Mouse (Mus musculus): ENCODE measurements around the gene Fgfr2.

The Fgfr2 gene

DNA sequence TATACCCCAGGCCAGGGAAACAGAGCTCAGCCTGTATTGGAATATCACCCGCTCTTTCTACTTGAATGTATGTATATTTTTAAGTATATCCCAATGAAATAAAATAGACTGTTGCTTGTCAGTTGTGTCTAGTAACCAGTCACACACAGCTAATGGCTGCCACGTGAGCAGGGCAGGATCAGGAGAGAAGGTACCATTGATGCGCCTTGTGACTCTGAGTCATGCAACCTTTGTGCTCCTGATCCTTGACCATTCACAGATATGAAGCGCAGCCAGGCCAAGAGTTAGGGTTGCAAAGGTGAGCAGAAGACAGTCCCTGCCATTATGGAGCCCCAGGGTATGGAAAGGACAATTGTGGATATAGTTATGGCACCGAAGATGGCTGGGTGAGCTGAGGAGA, 2291.6 kb downstream of the Fgfr2 start:
- no peak for DNase-seq (ENCODE audit: low read depth in 1 of 2, low spot score in 2 of 2)

DNA sequence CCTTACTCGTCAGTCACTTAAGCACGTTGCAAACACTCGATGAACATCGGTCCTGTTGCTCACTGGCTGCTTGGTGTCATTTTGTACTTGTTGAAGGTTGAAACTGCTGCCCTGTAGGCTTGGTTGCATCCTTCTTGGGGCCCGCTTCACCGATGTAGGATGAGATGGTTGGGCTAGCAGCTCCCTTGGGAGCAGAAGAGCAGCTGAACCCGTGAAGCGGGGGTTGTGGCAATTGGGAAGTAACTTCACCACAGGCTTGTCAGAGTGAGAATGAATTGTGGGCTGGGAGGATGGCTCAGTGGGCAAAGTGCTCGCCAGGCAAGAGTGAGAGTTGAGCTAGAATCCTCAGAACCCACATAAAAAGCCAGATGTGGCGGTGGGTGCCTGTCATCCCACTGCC, 2294.7 kb downstream of the Fgfr2 start:
- no peak for DNase-seq (ENCODE audit: low read depth in 1 of 2, low spot score in 2 of 2)

DNA sequence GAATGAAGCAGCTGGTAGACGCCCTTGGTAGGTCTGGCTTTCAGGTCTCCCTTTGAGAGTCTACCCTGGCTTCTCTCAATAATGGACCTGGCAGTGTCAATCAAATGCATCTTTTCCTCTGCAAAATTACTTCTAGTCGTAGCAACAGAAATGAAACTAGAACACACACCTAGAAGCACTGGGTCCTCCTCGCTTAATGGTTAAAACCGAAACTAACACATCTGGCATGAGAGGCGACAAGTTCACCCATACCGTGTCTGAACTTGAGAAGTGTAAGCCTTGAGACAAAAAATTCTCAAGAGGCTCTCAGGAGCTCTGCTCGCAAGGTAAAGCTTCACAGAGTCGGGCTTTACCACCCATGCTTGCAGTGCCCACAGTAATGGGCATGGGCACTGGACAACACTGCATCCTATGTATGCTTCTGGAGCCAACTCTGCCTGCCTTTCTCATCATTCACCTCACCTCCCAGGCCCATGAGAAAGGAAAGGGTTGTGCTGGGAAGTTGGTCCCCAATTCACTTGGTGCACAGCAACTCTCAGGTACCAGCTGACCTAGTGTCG, 2295.2 kb downstream of the Fgfr2 start:
- no peak for DNase-seq (ENCODE audit: low read depth in 1 of 2, low spot score in 2 of 2)

DNA sequence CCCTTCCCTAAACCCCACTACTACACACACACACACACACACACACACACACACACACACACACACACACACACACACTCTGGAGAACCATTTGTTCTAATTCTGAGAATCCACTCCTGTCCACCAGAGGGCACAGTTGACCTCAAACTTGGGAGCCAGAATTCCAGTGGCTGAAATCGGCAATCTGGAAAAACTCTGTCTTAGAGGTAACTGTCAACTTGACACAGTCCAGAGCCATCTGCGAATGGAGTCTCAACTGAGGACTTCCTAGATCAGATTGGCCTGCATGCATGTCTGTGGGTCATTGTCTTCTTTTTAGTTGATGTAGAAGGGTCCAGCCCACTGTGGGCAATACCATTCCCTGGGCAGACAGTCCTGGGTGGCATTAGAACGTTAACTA, 2295.7 kb downstream of the Fgfr2 start:
- no peak for DNase-seq (ENCODE audit: low read depth in 1 of 2, low spot score in 2 of 2)

DNA sequence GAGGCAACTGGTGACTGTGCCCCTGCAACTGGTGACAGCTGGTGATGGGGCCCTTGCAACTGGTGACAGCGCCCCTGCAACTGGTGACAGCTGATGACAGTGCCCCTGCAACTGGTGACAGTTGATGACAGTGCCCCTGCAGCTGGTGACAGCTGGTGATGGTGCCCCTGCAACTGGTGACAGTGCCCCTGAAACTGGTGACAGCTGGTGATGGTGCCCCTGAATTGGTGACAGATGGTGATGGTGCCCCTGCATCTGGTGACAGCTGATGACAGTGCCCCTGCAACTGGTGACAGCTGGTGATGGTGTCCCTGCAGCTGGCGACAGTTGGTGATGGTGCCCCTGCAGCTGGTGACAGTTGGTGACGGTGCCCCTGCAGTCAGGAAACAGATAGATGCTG, 2296.8 kb downstream of the Fgfr2 start:
- no peak for DNase-seq (ENCODE audit: low read depth in 1 of 2, low spot score in 2 of 2)

DNA sequence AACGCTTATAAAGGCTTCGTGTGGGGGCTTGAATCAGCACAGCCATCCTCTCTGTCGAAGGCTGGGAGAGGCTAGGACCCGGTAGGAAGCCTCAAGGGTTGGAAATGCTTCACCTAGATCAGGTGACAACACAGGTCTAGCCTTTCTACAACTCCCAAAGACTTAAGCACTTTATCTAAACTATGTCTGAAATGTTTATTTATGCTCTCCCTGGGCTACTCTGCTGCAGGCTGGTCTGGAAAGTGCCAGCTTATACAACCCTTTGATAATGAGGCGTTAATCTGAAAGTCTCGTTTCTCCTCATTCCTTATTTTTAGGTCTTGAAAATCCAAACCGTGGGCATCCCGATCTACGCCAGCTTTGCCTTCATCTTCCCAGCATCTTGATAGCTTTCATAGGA, 2299.2 kb downstream of the Fgfr2 start:
- no peak for DNase-seq (ENCODE audit: low read depth in 1 of 2, low spot score in 2 of 2)

DNA sequence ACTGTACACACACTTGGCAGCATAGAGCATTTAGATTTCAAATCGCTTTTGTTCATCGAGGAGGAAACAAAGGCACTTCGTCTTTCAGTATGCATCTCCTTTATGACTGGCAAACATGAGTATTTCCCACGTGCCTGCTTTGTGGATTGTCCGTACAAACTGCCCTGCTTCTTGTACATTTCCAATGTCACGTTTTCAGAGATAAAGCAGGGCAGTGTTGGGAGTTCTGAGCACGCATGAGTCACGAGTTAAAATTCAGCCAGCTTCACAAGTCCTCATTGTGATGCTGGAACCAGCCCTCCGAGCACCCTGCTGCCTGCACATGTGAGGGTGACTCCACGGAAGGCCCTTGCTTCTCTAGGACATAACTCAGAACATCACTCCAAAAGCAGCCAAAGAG, 2303.5 kb downstream of the Fgfr2 start:
- DNase-seq (ENCODE audit: low read depth in 1 of 2, low spot score in 2 of 2), result no peak

DNA sequence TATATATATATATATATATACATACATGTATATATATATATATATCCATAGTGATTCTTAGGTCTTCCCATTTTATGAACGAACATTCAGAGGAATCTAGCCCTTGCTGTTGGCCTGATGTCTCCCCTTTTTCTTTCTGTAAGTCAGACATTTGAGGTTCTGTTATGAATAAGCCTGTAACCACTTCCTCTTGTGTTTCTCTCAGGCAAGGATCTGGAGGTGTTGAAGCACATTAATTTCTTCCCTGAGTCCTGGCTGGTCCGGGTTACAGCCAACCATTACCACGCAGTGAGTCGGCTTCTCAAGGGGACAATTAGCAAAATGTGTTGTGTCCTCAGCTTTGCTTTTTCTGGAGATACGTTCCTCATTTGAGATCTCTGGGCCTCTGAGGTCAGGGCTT, 2304.3 kb downstream of the Fgfr2 start:
- DNase-seq (ENCODE audit: low read depth in 1 of 2, low spot score in 2 of 2), result no peak

DNA sequence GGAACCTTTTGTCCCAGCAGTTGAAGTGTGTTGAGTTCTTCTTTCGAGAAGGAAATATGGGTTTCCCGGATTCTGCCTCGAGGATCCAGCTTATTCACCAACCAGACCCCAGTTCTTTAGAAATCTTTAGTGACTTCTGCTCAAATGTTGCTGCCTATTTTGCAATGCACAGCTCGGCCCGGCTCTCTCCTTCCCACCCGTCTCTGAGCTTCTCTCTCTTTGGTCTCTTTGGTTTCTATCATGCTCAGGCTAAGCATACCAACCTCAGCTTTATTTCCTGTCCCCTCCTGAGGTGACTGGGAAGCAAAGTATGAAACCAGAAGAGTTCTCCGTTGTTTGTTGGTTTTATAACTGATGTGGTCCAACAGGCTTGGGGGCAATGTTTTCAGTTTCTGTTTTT, 2306.9 kb downstream of the Fgfr2 start:
- DNase-seq (ENCODE audit: low read depth in 1 of 2, low spot score in 2 of 2), result peak in 1 of 2 experiments; percentile 31

DNA sequence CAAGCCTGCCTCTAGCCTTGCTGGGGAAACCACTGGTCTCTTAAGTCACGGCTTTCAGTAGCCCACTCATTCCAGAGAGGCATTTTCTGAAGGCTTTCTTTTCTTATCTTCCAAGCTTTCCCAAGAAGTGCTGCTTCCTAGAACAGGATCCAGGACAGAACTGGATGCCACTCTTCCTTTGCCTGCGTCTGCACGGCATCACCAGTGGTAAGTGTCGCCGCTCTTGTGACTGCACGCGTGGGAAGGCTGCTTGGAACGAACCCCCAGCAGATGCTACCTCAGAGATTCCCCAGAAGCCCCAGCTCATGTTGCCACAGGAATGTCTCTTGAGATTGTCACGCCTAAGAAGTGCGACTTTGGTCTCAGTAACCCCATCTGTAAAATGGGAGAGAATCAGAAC, 2307.5 kb downstream of the Fgfr2 start:
- DNase-seq (ENCODE audit: low read depth in 1 of 2, low spot score in 2 of 2), result no peak

DNA sequence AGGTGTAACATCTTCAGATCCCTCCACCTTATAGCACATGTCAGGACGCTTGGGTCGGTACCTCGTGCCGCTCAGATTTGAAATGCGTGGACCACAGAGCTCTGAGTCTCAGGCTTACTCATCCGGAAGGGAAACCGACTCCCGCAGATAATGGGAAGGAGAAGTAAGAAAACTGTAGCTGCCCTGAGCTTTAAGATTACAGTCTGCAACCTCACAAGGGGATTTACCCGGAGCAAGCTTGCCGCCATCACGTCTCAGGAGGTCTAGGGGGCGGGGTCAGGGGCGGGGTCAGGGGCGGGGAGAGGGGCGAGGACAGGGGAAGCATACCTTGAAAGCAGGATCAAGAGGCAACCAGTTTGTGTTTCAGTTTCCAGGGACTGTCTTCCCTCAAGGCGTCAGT, 2310.7 kb downstream of the Fgfr2 start:
- peak in 1 of 2 experiments; percentile 18 for DNase-seq (ENCODE audit: low read depth in 1 of 2, low spot score in 2 of 2)

DNA sequence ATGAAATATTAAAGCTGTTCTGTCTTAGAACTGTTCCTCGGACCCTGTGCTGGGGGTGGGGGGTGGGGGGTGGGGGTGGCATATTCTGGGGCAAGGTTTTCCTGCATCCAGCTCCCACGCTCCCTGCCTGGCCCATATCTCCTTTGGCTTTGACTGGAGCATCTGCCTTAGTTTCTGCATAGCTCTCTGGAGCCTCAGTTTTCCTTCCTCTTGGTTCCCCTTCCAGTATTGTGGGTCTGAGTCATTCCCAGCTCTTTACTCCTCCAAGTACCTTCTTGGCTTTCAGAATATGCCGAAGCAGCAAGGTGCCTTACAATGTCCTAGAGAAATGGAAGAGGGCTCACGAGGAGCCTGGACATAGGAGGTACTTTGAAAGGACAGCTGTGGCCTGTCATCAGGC, 2312.9 kb downstream of the Fgfr2 start:
- DNase-seq (ENCODE audit: low read depth in 1 of 2, low spot score in 2 of 2), result no peak

DNA sequence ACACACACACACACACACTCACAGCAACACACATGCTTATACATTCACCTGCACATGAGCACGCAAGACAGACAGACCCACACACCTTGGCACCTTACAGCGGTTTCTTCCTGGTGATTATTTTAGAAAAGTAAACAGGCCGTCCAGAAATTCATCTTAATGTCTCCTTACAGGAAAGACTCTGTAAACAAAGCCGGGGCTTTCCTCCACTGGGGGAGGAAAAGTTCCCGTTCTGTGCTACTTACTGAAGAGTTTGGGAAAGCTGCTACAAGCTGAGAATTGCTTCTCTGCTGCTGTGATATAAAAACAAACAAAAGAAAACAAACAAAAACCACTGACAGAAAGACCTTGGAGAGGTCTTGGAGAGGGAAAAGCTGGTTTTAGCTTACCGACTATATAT, 2314.5 kb downstream of the Fgfr2 start:
- no peak for DNase-seq (ENCODE audit: low read depth in 1 of 2, low spot score in 2 of 2)

DNA sequence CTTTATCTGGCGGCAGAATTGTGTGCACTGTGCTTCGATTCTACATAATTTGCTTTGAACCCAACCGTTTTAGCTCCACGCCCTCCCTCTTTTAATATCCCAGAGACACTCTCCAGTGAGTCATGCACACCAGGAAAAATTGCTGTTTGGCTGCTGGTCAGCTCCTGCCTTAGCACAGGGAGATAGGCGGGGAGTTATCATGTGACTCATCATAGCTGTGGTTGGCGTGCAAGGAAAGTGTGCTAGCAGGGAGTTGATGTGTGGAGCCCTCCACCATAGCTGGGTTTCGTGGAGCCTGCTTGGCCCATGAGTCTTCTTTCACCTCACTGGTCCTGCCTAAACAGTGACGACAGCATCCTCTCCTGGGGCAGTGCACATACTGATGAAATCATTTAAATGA, 2315.4 kb downstream of the Fgfr2 start:
- DNase-seq (ENCODE audit: low read depth in 1 of 2, low spot score in 2 of 2), result no peak

DNA sequence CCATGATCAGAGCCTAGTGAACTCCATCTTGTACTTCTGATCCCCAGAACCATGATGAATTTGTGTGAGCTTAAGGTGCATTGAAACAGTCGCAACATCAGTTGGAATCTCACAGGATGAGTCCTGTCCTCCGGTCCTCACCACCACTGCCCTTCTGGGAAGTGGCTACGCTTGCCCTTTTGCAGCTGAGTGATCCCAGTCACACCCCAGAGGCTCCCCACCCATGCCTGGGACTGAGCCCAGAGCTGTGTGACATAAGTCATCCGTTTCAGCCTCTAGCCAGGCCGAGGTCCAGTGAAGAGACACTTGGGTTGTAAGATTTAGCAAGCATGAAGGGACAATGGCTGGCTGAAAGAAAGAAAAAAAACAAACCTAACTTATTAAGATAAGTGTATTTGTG, 2318.2 kb downstream of the Fgfr2 start:
- no peak for DNase-seq (ENCODE audit: low read depth in 1 of 2, low spot score in 2 of 2)

DNA sequence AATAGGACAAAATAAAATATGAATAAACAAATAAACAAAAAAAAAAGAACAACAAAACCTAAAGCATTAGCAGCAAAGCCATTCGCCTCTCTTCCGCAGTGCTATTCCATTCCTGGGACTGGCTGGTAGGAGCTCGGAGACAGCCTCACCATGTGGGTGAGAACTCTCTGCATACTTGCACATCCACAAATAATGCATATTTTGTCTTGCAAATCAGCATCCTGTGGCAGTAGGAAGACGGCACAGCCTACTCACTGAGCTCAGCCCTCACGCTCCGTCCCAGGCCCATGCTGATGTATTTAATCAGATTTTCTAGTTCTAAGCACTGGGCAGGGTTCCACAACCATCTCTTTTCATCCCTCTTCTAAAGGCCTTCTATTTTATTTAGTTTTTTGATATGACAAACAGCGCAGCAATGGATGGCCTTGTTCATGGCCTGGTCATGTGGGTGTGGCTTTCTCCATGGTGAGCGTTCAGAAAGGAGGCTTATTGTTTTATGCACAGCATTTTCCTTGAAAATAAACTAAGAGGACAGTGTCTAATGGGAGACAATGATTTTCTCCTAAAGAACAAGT, 2319.8 kb downstream of the Fgfr2 start:
- no peak for DNase-seq (ENCODE audit: low read depth in 1 of 2, low spot score in 2 of 2)

DNA sequence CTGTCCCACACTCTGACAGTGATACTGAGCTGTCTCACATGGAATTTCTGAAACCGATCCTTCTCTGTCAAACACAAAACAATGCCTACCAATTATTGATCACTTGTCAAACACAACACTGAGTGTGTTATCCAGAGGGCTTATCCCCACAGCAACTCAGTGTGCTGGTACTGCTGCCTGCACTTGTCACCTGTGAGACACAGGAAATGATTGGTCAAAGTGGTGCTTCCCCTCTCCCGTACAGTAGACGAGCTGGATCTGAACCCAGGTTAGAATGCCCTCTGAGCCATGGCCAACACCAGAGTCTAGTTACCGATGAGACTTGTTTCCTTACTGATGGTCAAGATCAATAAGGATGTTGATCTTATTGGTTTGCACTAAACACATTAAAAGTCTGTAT, 2321.3 kb downstream of the Fgfr2 start:
- no peak for DNase-seq (ENCODE audit: low read depth in 1 of 2, low spot score in 2 of 2)

DNA sequence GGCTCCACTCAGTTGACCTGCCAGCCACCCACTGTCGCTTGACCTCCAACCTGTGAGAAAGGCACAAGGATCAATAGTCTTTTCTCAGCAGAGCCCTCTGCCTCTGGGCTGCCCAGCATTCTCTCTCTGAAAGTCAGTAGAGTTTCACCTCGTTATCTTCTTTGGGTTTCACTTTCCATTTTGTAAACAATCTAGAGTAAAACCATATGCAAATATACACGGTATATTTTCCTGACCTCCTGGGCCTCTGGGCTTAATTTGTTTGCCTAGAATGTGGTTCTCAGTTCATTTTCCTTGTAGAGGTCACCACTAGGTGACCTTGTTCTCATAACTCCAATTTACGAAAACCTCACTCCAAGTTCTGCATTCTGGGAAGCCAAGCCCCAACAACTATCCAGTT, 2322.5 kb downstream of the Fgfr2 start:
- no peak for DNase-seq (ENCODE audit: low read depth in 1 of 2, low spot score in 2 of 2)

DNA sequence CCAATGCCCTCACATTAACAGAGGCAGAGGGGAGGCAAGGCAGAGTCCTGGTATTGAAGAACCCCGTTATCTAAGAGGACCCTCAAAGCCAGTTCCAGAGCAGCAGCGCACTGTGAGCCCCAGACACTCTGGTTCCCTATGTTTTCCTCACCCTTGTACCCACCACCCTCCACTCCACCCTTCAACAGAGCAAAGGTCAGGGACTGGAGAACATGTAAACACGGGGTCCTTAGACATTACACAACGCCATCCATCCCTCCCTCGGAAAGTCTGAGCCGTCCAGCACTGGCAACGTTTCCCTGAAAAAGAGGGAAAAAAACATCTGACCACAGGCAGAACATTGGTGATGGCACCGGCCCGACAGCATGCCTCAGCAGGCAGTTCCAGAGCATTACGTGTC, 2323.7 kb downstream of the Fgfr2 start:
- no peak for DNase-seq (ENCODE audit: low read depth in 1 of 2, low spot score in 2 of 2)

DNA sequence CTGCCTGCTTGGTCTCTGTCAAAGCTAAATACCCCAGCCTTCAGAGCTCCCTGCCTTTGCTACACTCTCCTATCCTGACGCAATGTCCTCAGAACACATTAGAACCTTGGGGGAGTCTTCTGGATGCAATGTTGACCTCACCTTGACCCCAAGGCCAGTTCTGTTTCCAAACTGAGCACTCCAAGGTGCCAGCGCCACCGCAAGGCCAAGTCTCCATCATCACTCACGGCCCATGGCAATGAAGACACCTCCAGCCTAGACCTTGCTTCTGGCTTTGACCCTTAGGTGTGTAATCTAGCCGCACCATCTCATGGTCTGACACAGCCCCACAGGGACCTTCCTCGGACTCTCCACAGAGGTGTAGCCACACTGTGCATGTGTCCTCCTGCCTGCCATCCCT, 2325.6 kb downstream of the Fgfr2 start:
- DNase-seq (ENCODE audit: low read depth in 1 of 2, low spot score in 2 of 2), result no peak

DNA sequence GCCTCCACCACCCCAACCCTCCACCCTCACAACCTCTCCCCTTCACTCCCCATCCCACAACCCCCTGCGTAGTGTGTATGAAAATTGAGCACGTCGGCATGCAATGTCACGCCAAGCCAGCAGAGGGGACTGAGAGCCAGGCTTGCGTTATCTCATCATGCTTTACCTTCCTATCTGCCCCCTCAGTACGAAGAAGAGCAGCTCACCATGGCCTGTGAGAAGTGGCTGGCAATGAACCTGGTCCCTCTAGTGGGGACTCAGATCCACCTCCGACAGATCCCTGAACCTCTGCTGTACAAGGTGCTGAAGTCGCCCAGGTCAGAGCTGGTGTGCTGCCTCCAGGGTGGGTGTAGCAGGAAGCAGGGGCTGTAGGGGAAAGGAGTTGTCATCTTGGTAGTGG, 2326.4 kb downstream of the Fgfr2 start:
- no peak for DNase-seq (ENCODE audit: low read depth in 1 of 2, low spot score in 2 of 2)

DNA sequence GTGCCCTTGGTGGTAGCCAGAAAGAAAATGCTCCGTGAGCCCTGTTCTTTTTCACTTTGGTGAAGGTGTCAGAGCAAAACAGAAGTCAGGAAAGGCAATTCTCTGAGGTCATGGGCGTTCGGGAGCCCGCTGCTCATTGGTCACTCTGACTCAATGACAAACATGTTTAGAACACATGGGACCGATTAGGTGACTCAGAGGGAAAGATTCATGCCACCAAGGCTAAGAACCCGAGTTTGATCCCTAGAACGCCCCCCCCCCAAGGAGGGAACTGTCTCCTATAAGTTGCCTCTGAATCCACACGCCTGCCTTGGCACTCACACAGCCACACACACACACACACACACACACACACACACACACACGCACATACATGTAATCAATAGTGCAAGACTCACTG, 2329.5 kb downstream of the Fgfr2 start:
- DNase-seq (ENCODE audit: low read depth in 1 of 2, low spot score in 2 of 2), result no peak

DNA sequence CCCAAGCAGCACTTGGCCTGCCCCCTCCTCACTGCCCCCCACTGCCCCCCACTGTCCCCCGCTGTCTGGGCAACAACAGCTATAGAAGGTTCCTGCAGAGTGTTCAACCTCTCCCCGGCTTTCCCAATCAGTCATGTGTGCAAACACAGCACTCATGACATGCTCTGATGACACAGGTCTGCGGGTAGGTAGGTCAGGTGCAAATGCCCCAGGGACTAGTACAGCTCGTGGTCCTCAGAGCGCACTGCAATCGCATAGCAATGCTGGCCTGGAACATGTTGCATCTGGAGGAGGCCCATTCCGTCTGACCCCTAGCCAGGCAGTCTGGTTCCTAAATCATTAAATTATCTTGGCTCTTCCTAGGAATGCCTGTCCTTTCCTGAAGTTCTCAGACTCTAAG, 2333.7 kb downstream of the Fgfr2 start:
- no peak for DNase-seq (ENCODE audit: low read depth in 1 of 2, low spot score in 2 of 2)

DNA sequence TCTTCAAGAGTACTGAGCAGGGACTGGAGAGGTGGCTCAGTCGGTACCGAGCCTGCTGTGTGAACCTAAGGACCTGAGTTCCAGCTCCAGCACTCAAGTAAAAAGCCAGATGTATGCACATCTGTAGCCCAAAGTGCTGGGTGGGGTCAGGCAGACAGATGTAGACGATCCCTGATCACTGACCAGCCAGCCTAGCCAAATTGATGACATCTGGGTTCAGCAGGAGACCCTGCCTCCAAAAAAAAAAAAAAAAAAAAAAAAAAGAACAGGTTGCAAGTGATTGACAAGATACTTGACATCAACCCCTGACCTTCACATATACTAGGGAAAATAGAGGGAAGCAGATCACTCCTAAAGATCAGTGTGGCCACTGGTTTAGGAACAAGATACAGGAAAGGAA, 2334.2 kb downstream of the Fgfr2 start:
- no peak for DNase-seq (ENCODE audit: low read depth in 1 of 2, low spot score in 2 of 2)

All from monocyte, adult 2 months (primary cell).